Mouse (Mus musculus) E14TG2a.4 (cell line): ENCODE measurements around the gene Mb.

ENCODE experiments used
- CTCF ChIP-seq: conservative IDR thresholded peaks from 2 replicates; pipeline ENCODE4 v1.5.1; 2014; ENCODE audit warnings: low read length
- NANOG ChIP-seq: IDR thresholded peaks from 2 replicates; pipeline ENCODE4 v1.6.1; 2014; ENCODE audit warnings: borderline replicate concordance, low read length, mixed read lengths
- POU5F1 ChIP-seq: IDR thresholded peaks from 2 replicates; pipeline ENCODE4 v1.6.1; 2014; ENCODE audit warnings: low read length, borderline replicate concordance

GRCm38 (mm10) chr15:76987137-76987536, 63.3 kb downstream of the Mb start:
- no peak for TF ChIP-seq CTCF
- TF ChIP-seq NANOG, result no peak
- TF ChIP-seq POU5F1, result no peak
